41 mouse cellular contexts compared by ENCODE assay signal in genomic region chr4:141865006-141865405, GRCm38 (mm10). TPM values are rescaled to one million over a fixed set of nuclear protein-coding genes. Genes with fewer than 3 reads are reported as not detected.
A peak's percentile ranks its signal among the peaks of the same experiment; 100 is the strongest.
DNase-seq lines count a peak whose midpoint lies in the region; ATAC-seq lines count a peak whose summit lies in the region.
"Had no signal": no experiment of that assay in that cellular context is flagged by ENCODE, and none has a peak within 500 bp of the region (broad histone marks: within the 10 kb centered on the region; RNA-seq: fewer than 3 reads in every experiment).

No protein-coding gene starts in this region.

- 0 out of 2 replicates have a peak overlapping the region, but pooled peaks have one; percentile 92 for H3K27ac ChIP-seq in heart, embryonic 13.5 days (replicated peaks)
- H3K27ac ChIP-seq in embryonic facial prominence, embryonic 10.5 days (replicated peaks) = no peak overlapping the region
- H3K27ac ChIP-seq: embryonic facial prominence, embryonic 13.5 days; heart, adult 2 months; hindbrain, postnatal 0 days; intestine, embryonic 15.5 days; limb, embryonic 10.5 days; limb, embryonic 15.5 days; macrophage; midbrain, embryonic 13.5 days; neural tube, embryonic 13.5 days; stomach, embryonic 15.5 days had no signal

- DNase-seq in heart, adult 8-10 months (ENCODE audit: low spot score) = no peak
- DNase-seq in spleen, adult 12 weeks (ENCODE audit: low spot score) = peak; percentile 0
- DNase-seq in spleen, adult 18-20 months = no peak
- peak; percentile 71 for DNase-seq in ZHBTc4 (ENCODE audit: low read depth, low spot score)
- DNase-seq in embryonic facial prominence, embryonic 10.5 days (ENCODE audit: low spot score) = no peak
- no peak for DNase-seq in urinary bladder, postnatal 14 days (ENCODE audit: low spot score)
- DNase-seq: cerebellum, adult 11 months; cerebellum, adult 9-10 months; cerebellum, postnatal 36 days; heart, adult 2 months; kidney, postnatal 4 days; right cerebral cortex, postnatal 4 days; thymus, adult 2 months; thymus, postnatal 36 days had no signal

- no peak overlapping the region for H3K4me3 ChIP-seq in heart, embryonic 13.5 days
- H3K4me3 ChIP-seq in embryonic facial prominence, embryonic 10.5 days = no peak overlapping the region
- H3K4me3 ChIP-seq: embryonic facial prominence, embryonic 13.5 days; heart, adult 2 months; heart, embryonic 15.5 days; intestine, embryonic 15.5 days; limb, embryonic 10.5 days; limb, embryonic 15.5 days; midbrain, embryonic 13.5 days; neural tube, embryonic 13.5 days; stomach, embryonic 15.5 days had no signal

- no peaks in the 10 kb centered on the region for H3K27me3 ChIP-seq in heart, embryonic 13.5 days (replicated peaks)
- H3K27me3 ChIP-seq in embryonic facial prominence, embryonic 10.5 days (replicated peaks; ENCODE audit: low read depth, poor library complexity, severe bottlenecking) = no peaks in the 10 kb centered on the region
- H3K27me3 ChIP-seq: embryonic facial prominence, embryonic 13.5 days; heart, embryonic 15.5 days; intestine, embryonic 15.5 days; limb, embryonic 15.5 days; midbrain, embryonic 13.5 days; neural tube, embryonic 13.5 days; stomach, embryonic 15.5 days had no signal

- WGBS in heart, embryonic 13.5 days = 90% methylated on average over 5 of the region's 5 CpGs
- WGBS in embryonic facial prominence, embryonic 10.5 days = 94% methylated on average over 5 of the region's 5 CpGs

- H3K4me1 ChIP-seq in heart, embryonic 13.5 days = peaks cover 67% of the 10 kb centered on the region
- H3K4me1 ChIP-seq in embryonic facial prominence, embryonic 10.5 days = peaks cover 28% of the 10 kb centered on the region

- no peak overlapping the region for H3K4me2 ChIP-seq in heart, embryonic 13.5 days
- H3K4me2 ChIP-seq: embryonic facial prominence, embryonic 13.5 days; heart, embryonic 15.5 days; intestine, embryonic 15.5 days; limb, embryonic 15.5 days; midbrain, embryonic 13.5 days; neural tube, embryonic 13.5 days; stomach, embryonic 15.5 days had no signal

- H3K9ac ChIP-seq in heart, embryonic 13.5 days = no peak overlapping the region
- H3K9ac ChIP-seq: embryonic facial prominence, embryonic 13.5 days; heart, embryonic 15.5 days; intestine, embryonic 15.5 days; limb, embryonic 15.5 days; midbrain, embryonic 13.5 days; neural tube, embryonic 13.5 days; stomach, embryonic 15.5 days had no signal

- peaks cover 57% of the 10 kb centered on the region for H3K36me3 ChIP-seq in heart, embryonic 13.5 days
- peaks cover 15% of the 10 kb centered on the region for H3K36me3 ChIP-seq in embryonic facial prominence, embryonic 10.5 days (replicated peaks)

- no peaks in the 10 kb centered on the region for H3K9me3 ChIP-seq in heart, embryonic 13.5 days
- H3K9me3 ChIP-seq in embryonic facial prominence, embryonic 10.5 days = no peaks in the 10 kb centered on the region
- H3K9me3 ChIP-seq: embryonic facial prominence, embryonic 13.5 days; heart, embryonic 15.5 days; intestine, embryonic 15.5 days; limb, embryonic 10.5 days; limb, embryonic 15.5 days; midbrain, embryonic 13.5 days; neural tube, embryonic 13.5 days; stomach, embryonic 15.5 days had no signal

- no peak for ATAC-seq in heart, embryonic 13.5 days (ENCODE audit: extremely low read depth, insufficient number of reproducible peaks, low FRiP score, low TSS enrichment)
- ATAC-seq: CD4-positive, CD25-positive, alpha-beta regulatory T cell, adult 4 months; hindbrain, postnatal 0 days; intestine, embryonic 15.5 days; lung, postnatal 0 days; midbrain, embryonic 13.5 days had no signal

RNA-seq across cellular contexts. Expression of gene Efhd2, which starts 9.7 kb away (rescaled TPM):
- 79.6 and 80.3 TPM in 2 replicates for polyA plus RNA-seq in heart, embryonic 13.5 days (2015; fragmentation: Nextera tagmentation; extraction: Ambion mirVana)
- 10 to 100 TPM; 18.1 to 21.4 (median 19.6) TPM for total RNA-seq in heart, adult 8-10 months (2022)
- polyA plus RNA-seq in embryonic facial prominence, embryonic 10.5 days (2016; fragmentation: Nextera tagmentation; extraction: Ambion mirVana) = 40.7 and 41.8 TPM in 2 replicates

RNA-seq across cellular contexts. Expression of gene Ctrc, which starts 18.8 kb away (rescaled TPM):
- polyA plus RNA-seq in heart, embryonic 13.5 days (2015; fragmentation: Nextera tagmentation; extraction: Ambion mirVana) = not detected in 2 replicates
- total RNA-seq in heart, adult 8-10 months (2022) = not detected
- not detected in 2 replicates for polyA plus RNA-seq in embryonic facial prominence, embryonic 10.5 days (2016; fragmentation: Nextera tagmentation; extraction: Ambion mirVana)
- total RNA-seq: adrenal gland, postnatal 10 days; ES-E14; gastrocnemius, adult 18-20 months; gastrocnemius, postnatal 36 days; heart, adult 2 months; heart, postnatal 25 days; hindbrain, postnatal 0 days; layer of hippocampus, adult 8-10 months; layer of hippocampus, postnatal 25 days; left cerebral cortex, postnatal 10 days; megakaryocyte-erythroid progenitor cell, adult 5-6 weeks had no signal
- polyA plus RNA-seq: CD4-positive, CD25-positive, alpha-beta regulatory T cell, adult 4 months; embryonic facial prominence, embryonic 13.5 days; forebrain, embryonic 11.5 days; heart, adult 2 months; heart, embryonic 15.5 days; hindbrain, embryonic 11.5 days; hindbrain, postnatal 0 days; kidney, adult 2 months; kidney, embryonic 16.5 days; limb, embryonic 10.5 days; limb, embryonic 15.5 days; liver, embryonic 16.5 days; lung, postnatal 0 days; macrophage; midbrain, embryonic 13.5 days; neural tube, embryonic 13.5 days had no signal

RNA-seq across cellular contexts. Expression of gene Cela2a, which starts 39.0 kb away (rescaled TPM):
- not detected in 2 replicates for polyA plus RNA-seq in heart, embryonic 13.5 days (2015; fragmentation: Nextera tagmentation; extraction: Ambion mirVana)
- 1 to 10 TPM in 1 of 4 experiments, not detected in 3; 1.0 TPM for total RNA-seq in heart, adult 8-10 months (2022)
- polyA plus RNA-seq in embryonic facial prominence, embryonic 10.5 days (2016; fragmentation: Nextera tagmentation; extraction: Ambion mirVana) = not detected in 2 replicates
- total RNA-seq: adrenal gland, postnatal 10 days; gastrocnemius, postnatal 36 days; heart, adult 2 months; heart, postnatal 25 days; hindbrain, postnatal 0 days; layer of hippocampus, adult 8-10 months; layer of hippocampus, postnatal 25 days; left cerebral cortex, postnatal 10 days; megakaryocyte-erythroid progenitor cell, adult 5-6 weeks had no signal
- polyA plus RNA-seq: CD4-positive, CD25-positive, alpha-beta regulatory T cell, adult 4 months; embryonic facial prominence, embryonic 13.5 days; forebrain, embryonic 11.5 days; hindbrain, embryonic 11.5 days; kidney, embryonic 16.5 days; limb, embryonic 10.5 days; limb, embryonic 15.5 days; lung, postnatal 0 days; macrophage; midbrain, embryonic 13.5 days; neural tube, embryonic 13.5 days had no signal

Comparison
In these comparisons a context has a peak if more than half of its experiments do, and no peak if none do; other contexts are left out.
1. DNase-seq: peak in spleen, adult 12 weeks (single experiment) and ZHBTc4 (single experiment); none in heart, adult 8-10 months (single experiment), spleen, adult 18-20 months (0 of 2), embryonic facial prominence, embryonic 10.5 days (single experiment) and urinary bladder, postnatal 14 days (single experiment).